Mouse (Mus musculus) cerebellum, adult 2 months (tissue): ENCODE measurements around the gene Hes7.

Source experiments
- CTCF ChIP-seq: fragments of 200-500 bp; IDR thresholded peaks from 2 replicates; pipeline ENCODE4 v1.5.1; 2011; ENCODE audit warnings: low read depth, mild to moderate bottlenecking, control low read depth, low read length, moderate library complexity, borderline replicate concordance; ENCODE audit not compliant: insufficient read depth
- POLR2A ChIP-seq: fragments of 200-500 bp; IDR thresholded peaks from 2 replicates; pipeline ENCODE4 v1.6.1; 2011; ENCODE audit warnings: low read length, control low read depth, borderline replicate concordance; ENCODE audit not compliant: insufficient read depth

- TF ChIP-seq CTCF (no peak), POLR2A (no peak)
These were observed 33.8 kb upstream of the Hes7 start for GRCm38 (mm10) chr11:69086390-69086789.
